Mouse (Mus musculus) lung, postnatal 36 days (tissue): ENCODE data around the gene Sel1l3.
A peak's percentile ranks its signal among the peaks of the same experiment; 100 is the strongest.

Experiments used
- DNase-seq: peaks from one replicate; pipeline ENCODE4 v3.0.0; 2022; ENCODE audit warnings: mixed read lengths

Sel1l3 gene

DNA sequence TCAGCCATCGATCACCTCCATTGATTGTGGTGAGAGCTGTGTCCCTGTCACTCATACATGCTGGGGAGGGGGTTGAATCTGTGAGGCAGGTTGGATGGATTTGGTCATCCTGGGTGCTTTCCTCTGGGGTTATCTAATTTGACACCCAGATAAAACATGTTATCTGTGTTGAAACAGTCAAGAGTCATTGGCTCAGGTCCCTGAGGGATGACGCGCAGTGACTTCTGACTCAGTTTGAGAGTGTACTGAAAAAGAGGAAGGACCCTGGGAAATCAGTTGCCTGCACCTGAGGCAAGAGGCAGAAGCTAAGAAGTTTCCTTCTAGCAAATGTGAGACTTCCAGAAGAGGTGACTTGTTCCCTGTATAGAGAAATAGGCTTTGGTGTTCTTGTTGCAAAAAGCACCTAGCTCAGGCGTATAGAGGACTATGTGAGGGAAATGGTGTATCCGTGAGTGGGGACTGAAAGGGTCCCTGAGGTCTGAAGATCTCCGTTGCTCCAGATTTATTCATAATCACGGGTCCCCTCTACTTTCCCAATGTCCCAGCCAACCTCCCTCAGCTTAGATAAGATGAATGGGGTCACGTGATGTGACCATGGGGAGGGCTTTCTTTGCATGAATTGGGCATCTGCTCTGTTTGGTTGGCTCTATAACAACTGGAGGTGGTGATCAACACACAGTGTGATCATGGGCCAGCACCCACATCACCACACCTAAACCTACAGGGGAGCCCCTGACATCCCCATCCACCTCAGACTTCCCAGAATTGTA, 73.4 kb downstream of the Sel1l3 start:
- no peak for DNase-seq

DNA sequence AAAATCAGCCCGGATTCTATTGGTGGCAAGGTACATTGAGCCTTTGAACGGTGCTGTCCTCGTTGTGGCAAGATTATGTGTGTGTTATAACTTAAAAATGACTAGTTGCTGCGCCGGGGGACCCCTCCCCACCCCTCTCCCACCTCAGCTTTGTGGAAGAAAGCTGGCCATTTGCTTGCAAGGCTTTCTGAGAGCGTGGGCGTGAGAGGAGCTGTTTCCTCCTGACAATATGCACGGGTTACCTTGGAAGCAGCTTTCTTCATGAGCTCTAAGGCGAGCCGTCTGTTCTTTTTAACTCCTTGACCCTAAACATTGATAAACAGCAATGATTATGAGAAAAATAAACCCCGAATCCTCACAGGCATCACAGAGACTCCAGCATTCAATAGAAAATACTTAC, 74.2 kb downstream of the Sel1l3 start:
- no peak for DNase-seq

DNA sequence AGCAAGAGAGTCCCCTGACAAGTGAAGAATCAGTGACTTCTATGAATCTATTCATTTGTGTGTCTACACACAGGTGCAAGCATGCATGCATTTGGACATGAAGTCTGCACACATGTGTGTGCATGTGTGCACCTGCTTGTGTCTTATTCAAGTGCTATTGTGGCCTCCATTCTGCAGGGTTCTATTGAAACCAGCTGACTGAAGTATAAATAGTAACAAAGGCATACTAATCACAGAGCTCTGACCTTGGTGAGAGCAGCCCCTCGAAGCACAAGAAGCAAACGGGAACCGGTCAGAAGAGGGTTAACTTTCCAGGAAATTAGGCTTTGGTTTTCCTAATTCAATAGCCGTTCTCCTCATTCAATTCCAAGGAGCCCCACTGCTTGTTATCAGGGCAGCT, 74.6 kb downstream of the Sel1l3 start:
- DNase-seq: no peak

DNA sequence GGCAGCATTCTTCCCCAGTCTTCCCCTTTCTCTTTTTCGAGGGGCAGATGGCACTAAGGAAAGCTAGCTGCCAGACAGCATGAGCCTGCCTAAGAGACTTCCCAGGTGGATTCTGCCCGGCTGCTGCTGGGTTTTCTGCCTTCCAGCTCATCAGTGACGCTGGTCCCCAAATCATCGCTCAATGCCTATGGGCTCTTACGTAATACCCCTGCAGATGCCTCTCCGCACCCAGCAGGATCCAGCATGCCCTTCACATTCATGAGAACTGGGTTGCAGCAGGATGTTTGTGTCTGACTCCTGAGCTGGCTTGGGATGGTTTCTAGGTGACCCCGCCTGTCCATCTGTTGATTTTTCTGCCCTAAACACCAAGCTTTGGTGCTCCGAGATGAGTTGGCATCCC, 75.7 kb downstream of the Sel1l3 start:
- DNase-seq: no peak

GRCm38 (mm10) chr5:53135984-53136383, 77.7 kb downstream of the Sel1l3 start:
- DNase-seq: peak; percentile 33

DNA sequence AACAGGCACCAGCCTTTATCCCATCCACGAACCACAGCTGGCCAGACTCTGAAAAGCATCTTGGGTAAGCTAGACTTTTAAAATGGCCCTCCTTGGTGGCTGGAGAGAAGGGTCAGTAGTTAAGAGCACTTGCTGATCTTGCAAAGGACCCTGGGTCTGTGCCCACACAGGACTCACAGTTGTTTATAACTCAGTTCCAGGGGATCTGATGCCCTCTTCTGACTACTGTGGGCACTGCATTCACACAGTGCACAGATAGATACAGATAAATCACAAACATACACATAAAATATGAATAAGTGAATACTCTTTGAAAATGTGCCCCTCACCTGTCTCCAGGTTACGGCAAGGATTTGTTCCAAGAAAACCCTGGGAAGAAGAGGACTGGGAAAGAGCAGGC, 79.7 kb downstream of the Sel1l3 start:
- no peak for DNase-seq

DNA sequence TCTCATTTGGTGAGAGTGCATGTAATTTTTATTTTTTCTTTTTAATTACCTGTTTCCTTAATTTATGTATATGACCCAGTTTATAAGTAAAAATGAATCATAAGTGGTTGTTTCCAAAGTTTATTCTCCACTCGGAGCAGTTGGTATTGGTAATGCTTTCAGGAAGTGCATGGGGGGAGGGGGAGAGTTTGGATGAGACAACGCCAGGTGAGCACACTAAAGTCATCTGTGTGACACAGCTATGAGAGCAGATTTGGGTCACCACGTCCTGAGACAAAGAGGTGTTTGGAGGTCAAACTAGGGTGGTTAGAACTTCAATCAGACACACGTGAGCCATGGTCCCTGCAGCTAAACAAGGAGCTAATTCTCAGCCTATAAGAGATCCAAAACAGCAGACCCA, 89.0 kb downstream of the Sel1l3 start:
- DNase-seq: no peak

GRCm38 (mm10) chr5:53123525-53124286, 90.0 kb downstream of the Sel1l3 start:
- peak; percentile 66 for DNase-seq

DNA sequence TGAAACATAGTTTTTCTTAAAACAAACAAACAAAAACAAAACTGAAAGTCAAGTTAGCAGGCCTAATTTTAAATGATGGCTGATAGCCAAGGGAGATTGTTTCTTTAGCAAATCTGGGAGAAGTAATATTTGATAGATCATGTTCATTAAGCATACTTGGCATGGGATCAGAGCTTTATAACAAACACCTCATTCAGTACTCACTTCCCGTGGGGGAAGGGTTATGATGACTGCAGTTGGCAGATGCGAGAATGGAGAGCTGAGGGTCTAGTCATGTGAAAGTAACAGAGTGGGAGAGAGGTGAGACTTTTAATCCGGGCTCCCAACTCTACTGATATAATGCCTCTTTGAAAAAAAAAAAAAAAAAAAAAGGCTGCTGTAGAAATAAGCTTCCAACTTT, 94.0 kb downstream of the Sel1l3 start:
- DNase-seq: no peak

DNA sequence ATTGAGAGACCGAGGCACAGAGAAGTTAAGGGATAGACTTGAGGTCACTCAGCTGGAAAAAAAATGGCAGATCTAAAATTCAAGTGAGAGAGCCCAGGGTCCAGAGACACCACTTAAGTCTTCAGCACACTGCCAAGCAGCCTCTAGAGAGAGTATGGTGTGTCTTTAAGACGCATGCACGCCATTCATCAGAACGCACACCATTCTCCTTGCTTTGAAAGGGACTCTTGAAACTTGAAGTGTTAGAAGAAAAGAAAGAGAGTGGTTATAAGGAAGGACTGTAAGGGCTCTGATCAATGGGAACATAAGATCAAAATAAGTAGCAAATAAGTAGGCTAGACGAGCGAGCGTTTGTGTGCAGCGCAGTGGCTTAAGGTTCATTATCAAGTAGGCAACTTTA, 95.5 kb downstream of the Sel1l3 start:
- no peak for DNase-seq

DNA sequence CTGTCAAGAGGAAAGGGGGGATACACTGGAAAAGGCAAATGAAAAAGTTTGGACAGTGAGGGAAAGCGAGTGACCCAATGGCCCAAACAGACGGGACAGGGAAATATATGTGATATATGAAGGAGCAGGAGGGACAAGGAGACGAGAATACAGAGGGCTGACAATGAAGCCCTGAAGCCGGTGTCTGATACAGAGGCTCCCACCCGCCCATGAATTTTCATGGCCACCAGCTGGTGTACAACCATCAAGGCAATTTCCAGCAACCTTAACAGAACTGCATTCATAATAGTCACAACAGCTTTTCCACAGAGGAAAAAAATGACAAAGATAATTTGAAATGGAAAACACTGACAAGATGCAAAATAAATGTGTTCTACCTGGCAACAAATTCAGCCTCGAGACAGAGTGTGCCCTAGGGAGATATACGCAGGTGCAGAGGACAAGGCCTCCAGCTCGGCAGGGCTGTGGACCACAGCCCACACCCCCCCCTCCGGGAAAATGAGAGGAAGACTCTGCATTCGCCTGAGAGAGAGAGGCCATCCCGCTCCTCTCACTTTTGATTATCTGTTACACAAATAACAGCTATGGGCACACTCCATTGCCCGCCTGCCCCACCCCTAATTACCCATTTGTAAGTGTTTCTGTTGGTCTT, 99.0 kb downstream of the Sel1l3 start:
- no peak for DNase-seq

DNA sequence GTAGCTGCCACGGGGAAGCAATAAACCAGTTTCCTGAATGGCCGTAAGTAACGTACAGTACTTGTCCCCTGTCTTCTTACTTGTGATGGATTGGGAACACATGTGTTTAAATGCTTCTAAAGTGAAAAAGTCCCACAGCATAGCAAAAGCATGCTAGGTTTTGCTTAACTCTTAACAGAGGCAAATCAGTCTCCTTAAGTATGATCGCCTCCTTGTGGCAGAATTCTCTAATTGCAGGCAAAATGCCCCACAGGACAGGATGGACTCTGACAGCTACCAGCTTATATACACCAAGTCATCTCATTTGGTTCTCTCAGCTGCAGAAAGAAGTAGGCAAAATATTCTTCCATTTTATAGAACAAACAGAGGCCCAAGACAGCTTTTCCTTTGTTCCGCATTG, 100.8 kb downstream of the Sel1l3 start:
- no peak for DNase-seq

DNA sequence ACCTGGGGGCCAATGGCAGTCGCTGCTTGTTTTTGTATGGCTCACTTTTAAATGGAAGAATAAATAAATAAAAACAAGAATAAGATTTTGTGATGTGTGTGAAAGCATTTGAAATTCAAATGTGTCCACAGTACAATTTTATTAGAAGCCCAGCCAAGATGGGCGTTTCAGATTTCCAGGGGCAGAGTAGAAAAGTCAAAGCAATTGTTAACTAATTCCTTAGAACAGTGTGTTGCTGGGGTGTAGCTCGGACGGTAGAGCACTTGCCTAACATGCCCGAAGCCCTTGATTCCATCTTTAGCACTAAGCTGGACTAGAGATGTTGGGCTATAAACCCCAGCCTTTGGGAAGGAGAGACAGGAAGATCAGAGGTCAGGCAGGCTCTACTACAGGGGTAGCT, 102.7 kb downstream of the Sel1l3 start:
- DNase-seq: no peak

DNA sequence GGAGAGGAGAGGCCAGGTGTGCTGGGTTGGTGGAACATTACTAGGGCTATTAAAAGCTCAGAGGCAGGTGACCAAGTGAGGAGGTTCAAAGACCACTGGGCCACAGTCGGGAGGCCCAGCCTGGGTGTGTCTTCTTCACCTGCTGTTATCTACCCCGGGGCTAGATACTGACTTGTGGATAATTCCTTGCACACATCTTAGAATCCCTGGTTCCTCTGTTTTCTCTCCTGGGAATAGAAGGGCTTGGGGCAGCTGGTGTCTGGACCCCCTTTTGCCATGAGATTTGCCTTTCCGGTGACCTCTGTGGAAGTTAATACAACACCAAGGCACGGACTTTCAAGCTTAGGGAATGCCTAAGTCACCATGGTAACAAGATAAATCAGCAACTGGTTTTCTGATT, 103.5 kb downstream of the Sel1l3 start:
- no peak for DNase-seq

GRCm38 (mm10) chr5:53108668-53109067, 105.1 kb downstream of the Sel1l3 start:
- no peak for DNase-seq

- DNase-seq: no peak
These were observed 105.7 kb downstream of the Sel1l3 start for GRCm38 (mm10) chr5:53108026-53108425.

- no peak for DNase-seq
These were observed 107.0 kb downstream of the Sel1l3 start for GRCm38 (mm10) chr5:53106731-53107130.

GRCm38 (mm10) chr5:53106125-53106524, 107.6 kb downstream of the Sel1l3 start:
- peak; percentile 41 for DNase-seq

- DNase-seq: peak; percentile 42
These were observed 108.0 kb downstream of the Sel1l3 start for GRCm38 (mm10) chr5:53105716-53106115.

DNA sequence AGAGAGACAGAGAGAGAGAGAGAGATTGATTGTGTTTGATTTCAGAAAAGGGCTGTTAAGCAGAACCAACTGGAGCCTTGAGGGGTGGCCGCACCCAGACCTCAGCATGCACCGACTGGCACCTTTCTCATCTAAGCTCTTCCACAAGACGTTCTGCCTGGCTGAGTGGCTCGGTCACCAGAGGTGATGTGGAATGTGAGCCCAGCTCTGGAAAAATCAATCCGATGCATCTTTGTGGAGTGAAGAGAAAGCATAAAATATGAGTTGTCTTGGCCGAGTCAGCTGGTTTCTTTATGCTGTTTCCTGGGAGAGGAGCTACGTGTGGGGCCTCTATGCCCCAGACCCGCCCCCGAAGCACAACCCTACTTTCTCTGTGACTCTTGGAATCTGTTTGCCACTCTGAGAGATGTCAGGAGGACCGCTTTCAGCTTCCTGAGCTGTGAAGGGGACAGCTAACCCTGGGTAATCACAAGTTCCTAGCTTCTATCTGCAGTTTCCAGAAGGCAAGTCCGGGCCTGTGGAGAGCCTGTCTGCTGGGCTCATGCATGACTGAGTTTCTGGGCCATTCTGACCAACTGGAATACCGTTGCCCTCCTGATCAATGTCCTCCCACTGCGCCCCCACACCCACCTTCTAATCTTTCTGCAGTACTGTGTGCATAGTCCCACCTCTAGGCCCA, 109.4 kb downstream of the Sel1l3 start:
- DNase-seq: no peak

GRCm38 (mm10) chr5:53101848-53102473, 111.8 kb downstream of the Sel1l3 start:
- no peak for DNase-seq

- no peak for DNase-seq
These were observed 122.4 kb downstream of the Sel1l3 start for GRCm38 (mm10) chr5:53091331-53091730.

GRCm38 (mm10) chr5:53087452-53087851, 126.3 kb downstream of the Sel1l3 start:
- DNase-seq: no peak
